Mouse (Mus musculus): Measurements from ENCODE around the gene Tmem256.
"Not testable (repeated sequence)": the region's sequence is repeated elsewhere in the genome, so short reads cannot be mapped to it uniquely, and the experiment has no call there.

The Tmem256 gene

GRCm38 (mm10) chr11:69854680-69855079 lies 16.4 kb downstream of the Tmem256 start:
- no peak for DNase-seq (ENCODE audit: low spot score in 2 of 2)

GRCm38 (mm10) chr11:69855347-69855746 lies 17.0 kb downstream of the Tmem256 start:
- DNase-seq (ENCODE audit: low spot score in 2 of 2) = no peak

GRCm38 (mm10) chr11:69858113-69858998 lies 20.0 kb downstream of the Tmem256 start, which contains the start of gene Tnk1:
Tnk1 (minus strand) TSS chr11:69858730.
- DNase-seq (ENCODE audit: low spot score in 2 of 2) = peak in 1 of 2 experiments; percentile 68

GRCm38 (mm10) chr11:69863729-69864128 lies 25.4 kb downstream of the Tmem256 start:
- not testable (repeated sequence) for DNase-seq (ENCODE audit: low spot score in 2 of 2)

GRCm38 (mm10) chr11:69864138-69864860 lies 26.0 kb downstream of the Tmem256 start:
- DNase-seq (ENCODE audit: low spot score in 2 of 2) = no peak

- no peak for DNase-seq (ENCODE audit: low spot score in 2 of 2)
These were observed 27.2 kb downstream of the Tmem256 start for GRCm38 (mm10) chr11:69865561-69865960.

GRCm38 (mm10) chr11:69867335-69867734 lies 29.0 kb downstream of the Tmem256 start:
- no peak for DNase-seq (ENCODE audit: low spot score in 2 of 2)

- no peak for DNase-seq (ENCODE audit: low spot score in 2 of 2)
These were observed 32.2 kb downstream of the Tmem256 start for GRCm38 (mm10) chr11:69870289-69871069.

- DNase-seq (ENCODE audit: low spot score in 2 of 2) = no peak
These were observed 33.5 kb downstream of the Tmem256 start for GRCm38 (mm10) chr11:69871822-69872221.

- DNase-seq (ENCODE audit: low spot score in 2 of 2) = no peak
These were observed 34.1 kb downstream of the Tmem256 start for GRCm38 (mm10) chr11:69872451-69872850.

GRCm38 (mm10) chr11:69876186-69876585 lies 37.9 kb downstream of the Tmem256 start:
- no peak for DNase-seq (ENCODE audit: low spot score in 2 of 2)

GRCm38 (mm10) chr11:69876867-69877266 lies 38.6 kb downstream of the Tmem256 start:
- peak; percentile 77 to 84 for DNase-seq (ENCODE audit: low spot score in 2 of 2)

GRCm38 (mm10) chr11:69877878-69878277 lies 39.6 kb downstream of the Tmem256 start, which contains the start of gene Tmem95:
Tmem95 (minus strand) TSS chr11:69878018.
- no peak for DNase-seq (ENCODE audit: low spot score in 2 of 2)

- peak; percentile 46 to 48 for DNase-seq (ENCODE audit: low spot score in 2 of 2)
These were observed 40.1 kb downstream of the Tmem256 start for GRCm38 (mm10) chr11:69878399-69878798.

GRCm38 (mm10) chr11:69878952-69879351 lies 40.6 kb downstream of the Tmem256 start:
- no peak for DNase-seq (ENCODE audit: low spot score in 2 of 2)

GRCm38 (mm10) chr11:69879711-69880110 lies 41.4 kb downstream of the Tmem256 start:
- no peak for DNase-seq (ENCODE audit: low spot score in 2 of 2)

- no peak for DNase-seq (ENCODE audit: low spot score in 2 of 2)
These were observed 42.2 kb downstream of the Tmem256 start for GRCm38 (mm10) chr11:69880506-69880852.

GRCm38 (mm10) chr11:69880853-69881603 lies 42.7 kb downstream of the Tmem256 start, which contains the start of gene Kctd11:
Kctd11 (minus strand) TSS chr11:69881406.
- peak; percentile 92 to 95 for DNase-seq (ENCODE audit: low spot score in 2 of 2)

GRCm38 (mm10) chr11:69881787-69882670 lies 43.7 kb downstream of the Tmem256 start:
- no peak for DNase-seq (ENCODE audit: low spot score in 2 of 2)

GRCm38 (mm10) chr11:69883066-69883465 lies 44.8 kb downstream of the Tmem256 start:
- no peak for DNase-seq (ENCODE audit: low spot score in 2 of 2)
